Mouse (Mus musculus): ENCODE measurements around the gene Cdk6. TPM values are rescaled to one million over a fixed set of nuclear protein-coding genes. Genes with fewer than 3 reads are reported as not detected.

The Cdk6 gene
- polyA plus RNA-seq, 1 experiment from 2014 or later = 16.6 TPM

GRCm38 (mm10) chr5:3356261-3356778 lies 15.0 kb downstream of the Cdk6 start:
- ATAC-seq (ENCODE audit: low FRiP score, low TSS enrichment) = no peak
- no peaks in the 10 kb centered on the region for H3K27me3 ChIP-seq (ENCODE audit: insufficient read depth, low read length)
- no peak overlapping the region for H3K9ac ChIP-seq (replicated peaks; ENCODE audit: low read length)
- WGBS = 80% methylated on average over 10 of the region's 10 CpGs
- H3K9me3 ChIP-seq (ENCODE audit: low read length) = no peaks in the 10 kb centered on the region
- H3K4me1 ChIP-seq (ENCODE audit: insufficient read depth, low read length) = 0 out of 2 replicates have a peak, but pooled peaks cover 11% of the 10 kb centered on the region
- 0 out of 2 replicates have a peak overlapping the region, but pooled peaks have one; percentile 7 for H3K27ac ChIP-seq (ENCODE audit: low read length)
- H3K4me3 ChIP-seq (ENCODE audit: low read length) = no peak overlapping the region
- no peaks in the 10 kb centered on the region for H3K36me3 ChIP-seq (ENCODE audit: insufficient read depth, low read length)
- no peak overlapping the region for H3K4me2 ChIP-seq (replicated peaks; ENCODE audit: low read depth, low read length)

GRCm38 (mm10) chr5:3357496-3357895 lies 16.2 kb downstream of the Cdk6 start:
- 0 out of 2 replicates have a peak, but pooled peaks cover 11% of the 10 kb centered on the region for H3K4me1 ChIP-seq (ENCODE audit: insufficient read depth, low read length)
- no peaks in the 10 kb centered on the region for H3K36me3 ChIP-seq (ENCODE audit: insufficient read depth, low read length)
- 91% methylated on average over 6 of the region's 6 CpGs for WGBS
- no peaks in the 10 kb centered on the region for H3K9me3 ChIP-seq (ENCODE audit: low read length)
- no peak overlapping the region for H3K4me3 ChIP-seq (ENCODE audit: low read length)
- no peak for ATAC-seq (ENCODE audit: low FRiP score, low TSS enrichment)
- no peak overlapping the region for H3K9ac ChIP-seq (replicated peaks; ENCODE audit: low read length)
- no peak overlapping the region for H3K27ac ChIP-seq (ENCODE audit: low read length)
- H3K4me2 ChIP-seq (replicated peaks; ENCODE audit: low read depth, low read length) = no peak overlapping the region
- H3K27me3 ChIP-seq (ENCODE audit: insufficient read depth, low read length) = no peaks in the 10 kb centered on the region

- WGBS = 66% methylated on average over 5 of the region's 5 CpGs
- ATAC-seq (ENCODE audit: low FRiP score, low TSS enrichment) = no peak
- Histone ChIP-seq H3K27me3 (ENCODE audit: insufficient read depth, low read length) (no peaks in the 10 kb centered on the region), H3K9me3 (ENCODE audit: low read length) (no peaks in the 10 kb centered on the region), H3K27ac (ENCODE audit: low read length) (no peak overlapping the region), H3K36me3 (ENCODE audit: insufficient read depth, low read length) (no peaks in the 10 kb centered on the region), H3K9ac (replicated peaks; ENCODE audit: low read length) (no peak overlapping the region), H3K4me2 (replicated peaks; ENCODE audit: low read depth, low read length) (no peak overlapping the region), H3K4me3 (ENCODE audit: low read length) (no peak overlapping the region), H3K4me1 (ENCODE audit: insufficient read depth, low read length) (peaks cover 17% of the 10 kb centered on the region; the same call in 1 of the 2 replicates)
These were observed 17.6 kb downstream of the Cdk6 start for GRCm38 (mm10) chr5:3358687-3359520.

- Histone ChIP-seq H3K27ac (ENCODE audit: low read length) (no peak overlapping the region), H3K4me2 (replicated peaks; ENCODE audit: low read depth, low read length) (no peak overlapping the region), H3K27me3 (ENCODE audit: insufficient read depth, low read length) (no peaks in the 10 kb centered on the region), H3K9ac (replicated peaks; ENCODE audit: low read length) (no peak overlapping the region), H3K36me3 (ENCODE audit: insufficient read depth, low read length) (no peaks in the 10 kb centered on the region), H3K9me3 (ENCODE audit: low read length) (no peaks in the 10 kb centered on the region), H3K4me3 (ENCODE audit: low read length) (no peak overlapping the region), H3K4me1 (ENCODE audit: insufficient read depth, low read length) (peaks cover 17% of the 10 kb centered on the region; the same call in 1 of the 2 replicates)
- 89% methylated on average over 7 of the region's 7 CpGs for WGBS
- no peak for ATAC-seq (ENCODE audit: low FRiP score, low TSS enrichment)
These were observed 18.6 kb downstream of the Cdk6 start for GRCm38 (mm10) chr5:3359914-3360313.

GRCm38 (mm10) chr5:3361252-3361651 lies 20.0 kb downstream of the Cdk6 start:
- Histone ChIP-seq H3K36me3 (ENCODE audit: insufficient read depth, low read length) (no peaks in the 10 kb centered on the region), H3K9me3 (ENCODE audit: low read length) (no peaks in the 10 kb centered on the region), H3K9ac (replicated peaks; ENCODE audit: low read length) (no peak overlapping the region), H3K4me3 (ENCODE audit: low read length) (no peak overlapping the region), H3K4me2 (replicated peaks; ENCODE audit: low read depth, low read length) (no peak overlapping the region), H3K4me1 (ENCODE audit: insufficient read depth, low read length) (peaks cover 10% of the 10 kb centered on the region; the same call in 1 of the 2 replicates), H3K27me3 (ENCODE audit: insufficient read depth, low read length) (no peaks in the 10 kb centered on the region), H3K27ac (ENCODE audit: low read length) (no peak overlapping the region)
- no peak for ATAC-seq (ENCODE audit: low FRiP score, low TSS enrichment)
- whole genome bisulfite sequencing = 93% methylated on average over 5 of the region's 5 CpGs

GRCm38 (mm10) chr5:3362111-3362510 lies 20.8 kb downstream of the Cdk6 start:
- no peak overlapping the region for H3K9ac ChIP-seq (replicated peaks; ENCODE audit: low read length)
- no peaks in the 10 kb centered on the region for H3K9me3 ChIP-seq (ENCODE audit: low read length)
- no peak for ATAC-seq (ENCODE audit: low FRiP score, low TSS enrichment)
- no peaks in the 10 kb centered on the region for H3K27me3 ChIP-seq (ENCODE audit: insufficient read depth, low read length)
- H3K4me2 ChIP-seq (replicated peaks; ENCODE audit: low read depth, low read length) = no peak overlapping the region
- no peak overlapping the region for H3K27ac ChIP-seq (ENCODE audit: low read length)
- WGBS = 90% methylated on average over 8 of the region's 8 CpGs
- H3K36me3 ChIP-seq (ENCODE audit: insufficient read depth, low read length) = no peaks in the 10 kb centered on the region
- peaks cover 10% of the 10 kb centered on the region; the same call in 1 of the 2 replicates for H3K4me1 ChIP-seq (ENCODE audit: insufficient read depth, low read length)
- no peak overlapping the region for H3K4me3 ChIP-seq (ENCODE audit: low read length)

- Histone ChIP-seq H3K4me1 (ENCODE audit: insufficient read depth, low read length) (peaks cover 10% of the 10 kb centered on the region; the same call in 1 of the 2 replicates), H3K4me3 (ENCODE audit: low read length) (no peak overlapping the region), H3K27me3 (ENCODE audit: insufficient read depth, low read length) (no peaks in the 10 kb centered on the region), H3K27ac (ENCODE audit: low read length) (no peak overlapping the region), H3K36me3 (ENCODE audit: insufficient read depth, low read length) (no peaks in the 10 kb centered on the region), H3K4me2 (replicated peaks; ENCODE audit: low read depth, low read length) (no peak overlapping the region; the same call in 1 of the 2 replicates), H3K9me3 (ENCODE audit: low read length) (no peaks in the 10 kb centered on the region), H3K9ac (replicated peaks; ENCODE audit: low read length) (no peak overlapping the region)
- 74% methylated on average over 15 of the region's 15 CpGs for WGBS
- ATAC-seq (ENCODE audit: low FRiP score, low TSS enrichment) = peak; percentile 31; the same call in 1 of the 2 replicates
These were observed 22.0 kb downstream of the Cdk6 start for GRCm38 (mm10) chr5:3363036-3363983.

GRCm38 (mm10) chr5:3367045-3367444 lies 25.8 kb downstream of the Cdk6 start:
- no peak overlapping the region for H3K4me2 ChIP-seq (replicated peaks; ENCODE audit: low read depth, low read length)
- no peaks in the 10 kb centered on the region for H3K36me3 ChIP-seq (ENCODE audit: insufficient read depth, low read length)
- no peaks in the 10 kb centered on the region for H3K9me3 ChIP-seq (ENCODE audit: low read length)
- no peaks in the 10 kb centered on the region for H3K27me3 ChIP-seq (ENCODE audit: insufficient read depth, low read length)
- peaks cover 6% of the 10 kb centered on the region; the same call in 1 of the 2 replicates for H3K4me1 ChIP-seq (ENCODE audit: insufficient read depth, low read length)
- no peak overlapping the region for H3K9ac ChIP-seq (replicated peaks; ENCODE audit: low read length)
- WGBS = 91% methylated on average over 4 of the region's 4 CpGs
- H3K4me3 ChIP-seq (ENCODE audit: low read length) = no peak overlapping the region
- no peak overlapping the region for H3K27ac ChIP-seq (ENCODE audit: low read length)
- ATAC-seq (ENCODE audit: low FRiP score, low TSS enrichment) = no peak

GRCm38 (mm10) chr5:3369317-3369716 lies 28.0 kb downstream of the Cdk6 start:
- 0 out of 2 replicates have a peak, but pooled peaks cover 6% of the 10 kb centered on the region for H3K4me1 ChIP-seq (ENCODE audit: insufficient read depth, low read length)
- 0 out of 2 replicates have a peak overlapping the region, but pooled peaks have one; percentile 63 for H3K27ac ChIP-seq (ENCODE audit: low read length)
- H3K4me3 ChIP-seq (ENCODE audit: low read length) = no peak overlapping the region
- H3K36me3 ChIP-seq (ENCODE audit: insufficient read depth, low read length) = no peaks in the 10 kb centered on the region
- H3K9ac ChIP-seq (replicated peaks; ENCODE audit: low read length) = no peak overlapping the region
- no peaks in the 10 kb centered on the region for H3K9me3 ChIP-seq (ENCODE audit: low read length)
- 54% methylated on average over 6 of the region's 6 CpGs for WGBS
- ATAC-seq (ENCODE audit: low FRiP score, low TSS enrichment) = no peak; the same call in 1 of the 2 replicates
- no peaks in the 10 kb centered on the region for H3K27me3 ChIP-seq (ENCODE audit: insufficient read depth, low read length)
- no peak overlapping the region for H3K4me2 ChIP-seq (replicated peaks; ENCODE audit: low read depth, low read length)

Data from kidney, embryonic 16.5 days (tissue).